Mouse (Mus musculus): ENCODE measurements around the gene Ppp1r1b. TPM values are rescaled to one million over a fixed set of nuclear protein-coding genes. Genes with fewer than 3 reads are reported as not detected.

Ppp1r1b gene
- polyA plus RNA-seq, 1 experiment from 2014 or later, result 0.53 TPM

DNA sequence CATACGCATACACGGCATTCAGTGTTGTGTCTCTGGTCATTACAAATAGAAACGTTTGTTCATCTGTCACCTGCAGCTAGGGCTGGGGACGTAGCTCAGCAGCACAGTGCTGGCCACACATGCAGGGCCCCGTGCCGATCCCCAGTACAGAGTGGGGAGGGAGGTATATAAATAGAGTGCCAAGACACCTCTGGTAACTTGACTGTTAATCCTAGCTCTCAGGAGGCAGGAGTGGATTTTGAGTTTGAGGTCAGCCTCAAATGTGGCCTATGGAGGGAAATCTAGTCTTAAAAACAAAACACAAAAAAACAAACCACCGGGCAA is 19.6 kb downstream of the Ppp1r1b start:
- Histone ChIP-seq H3K9ac (no peak overlapping the region), H3K36me3 (ENCODE audit: insufficient read depth) (peaks cover under 1% of the 10 kb centered on the region; the same call in 1 of the 2 replicates), H3K27ac (ENCODE audit: low read depth) (no peak overlapping the region), H3K4me1 (ENCODE audit: insufficient read depth) (no peaks in the 10 kb centered on the region), H3K27me3 (ENCODE audit: insufficient read depth, low read length) (no peaks in the 10 kb centered on the region), H3K4me2 (no peak overlapping the region), H3K4me3 (ENCODE audit: low read depth, low read length) (no peak overlapping the region), H3K9me3 (ENCODE audit: low read depth, low read length) (no peaks in the 10 kb centered on the region)
- no peak for DNase-seq
- WGBS, result 73% methylated on average over 7 of the region's 7 CpGs
- no peak for ATAC-seq (ENCODE audit: insufficient read depth)
- no peak for TF ChIP-seq CTCF (IDR thresholded peaks at IDR 0.05; ENCODE audit: low read depth)

DNA sequence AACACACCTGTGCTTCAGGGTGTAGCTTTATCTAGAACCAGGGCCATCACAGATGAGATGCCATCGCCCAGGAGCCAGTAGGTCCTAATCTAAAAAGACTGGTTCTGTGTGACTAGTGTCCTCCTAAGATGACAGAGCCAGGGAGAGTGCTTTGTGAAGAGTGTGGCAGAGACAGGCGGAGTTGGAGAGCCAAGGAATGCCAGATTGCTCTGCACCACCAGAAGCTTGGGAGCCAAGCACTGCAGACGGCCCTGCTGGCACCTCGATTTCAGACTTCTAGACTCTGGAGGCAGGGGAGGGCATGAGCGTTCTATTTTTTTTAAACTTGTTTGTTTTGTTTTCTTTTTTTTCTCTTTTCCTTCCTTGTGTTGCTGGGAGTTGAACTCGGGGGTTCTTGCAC is 21.1 kb downstream of the Ppp1r1b start:
- Histone ChIP-seq H3K4me2 (no peak overlapping the region), H3K9me3 (ENCODE audit: low read depth, low read length) (no peaks in the 10 kb centered on the region), H3K27ac (ENCODE audit: low read depth) (no peak overlapping the region), H3K27me3 (ENCODE audit: insufficient read depth, low read length) (no peaks in the 10 kb centered on the region), H3K36me3 (ENCODE audit: insufficient read depth) (peaks cover 5% of the 10 kb centered on the region; the same call in 1 of the 2 replicates), H3K4me1 (ENCODE audit: insufficient read depth) (no peaks in the 10 kb centered on the region), H3K4me3 (ENCODE audit: low read depth, low read length) (no peak overlapping the region), H3K9ac (no peak overlapping the region)
- DNase-seq (no peak), ATAC-seq (ENCODE audit: insufficient read depth) (no peak)
- TF ChIP-seq CTCF (IDR thresholded peaks at IDR 0.05; ENCODE audit: low read depth), result no peak
- WGBS, result 66% methylated on average over 6 of the region's 6 CpGs

DNA sequence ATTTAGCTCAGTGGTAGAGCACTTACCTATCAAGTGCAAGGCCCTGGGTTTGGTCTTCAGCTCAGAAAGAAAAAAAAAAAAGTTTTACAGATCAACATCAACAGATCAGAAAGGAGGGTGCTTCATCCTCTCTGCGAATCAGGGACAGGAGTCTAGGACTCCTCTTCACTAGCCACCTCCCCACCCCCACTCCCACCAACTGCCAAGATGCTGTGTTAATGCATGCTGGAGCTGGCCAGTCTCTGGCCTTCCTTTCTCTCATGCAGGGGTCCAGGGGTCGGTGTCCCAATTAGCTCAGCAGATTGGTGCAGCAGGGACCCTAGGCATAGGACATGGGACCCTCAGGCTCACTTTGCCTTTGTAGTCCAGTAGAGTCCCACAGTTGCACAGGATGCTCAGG is 22.4 kb downstream of the Ppp1r1b start:
- Histone ChIP-seq H3K4me3 (ENCODE audit: low read depth, low read length) (no peak overlapping the region), H3K9me3 (ENCODE audit: low read depth, low read length) (no peaks in the 10 kb centered on the region), H3K36me3 (ENCODE audit: insufficient read depth) (peaks cover 16% of the 10 kb centered on the region), H3K27me3 (ENCODE audit: insufficient read depth, low read length) (no peaks in the 10 kb centered on the region), H3K9ac (no peak overlapping the region), H3K27ac (ENCODE audit: low read depth) (no peak overlapping the region), H3K4me1 (ENCODE audit: insufficient read depth) (no peaks in the 10 kb centered on the region), H3K4me2 (no peak overlapping the region)
- ATAC-seq (ENCODE audit: insufficient read depth), result no peak
- 71% methylated on average over 2 of the region's 2 CpGs for WGBS
- DNase-seq, result no peak
- no peak for TF ChIP-seq CTCF (IDR thresholded peaks at IDR 0.05; ENCODE audit: low read depth)

DNA sequence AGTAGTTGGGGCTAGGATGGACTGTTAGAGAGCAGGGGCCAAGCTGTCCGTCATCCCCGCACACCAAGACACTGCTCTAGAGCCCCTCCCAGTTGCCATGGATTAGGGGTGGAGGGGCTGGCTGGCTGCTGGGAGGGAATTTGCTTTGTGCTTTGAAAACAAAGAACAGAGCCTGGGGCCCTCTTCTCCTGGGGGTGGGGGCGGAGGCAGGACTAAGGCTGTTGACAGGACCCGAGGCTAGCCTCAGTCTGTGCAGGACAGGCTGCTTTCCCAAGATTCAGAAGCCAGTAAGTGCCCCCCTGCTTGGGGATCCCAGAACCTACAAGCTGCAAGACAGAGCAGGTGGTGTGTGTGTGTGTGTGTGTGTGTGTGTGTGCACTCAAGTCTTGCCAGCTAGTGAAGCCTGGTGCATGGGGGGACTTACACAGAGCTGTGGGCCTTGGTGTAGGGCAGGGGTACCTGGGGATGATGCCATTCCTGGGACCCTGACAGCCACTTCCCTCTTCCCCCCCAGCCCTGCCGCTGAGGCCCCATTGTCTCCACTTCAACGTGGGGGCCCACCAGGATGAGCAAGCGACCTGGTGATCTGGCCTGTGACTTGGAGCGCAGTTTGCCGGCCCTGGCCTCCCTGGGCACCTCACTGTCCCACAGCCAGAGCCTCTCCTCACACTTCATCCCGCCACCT is 23.5 kb downstream of the Ppp1r1b start:
- DNase-seq (no peak), ATAC-seq (ENCODE audit: insufficient read depth) (no peak)

DNA sequence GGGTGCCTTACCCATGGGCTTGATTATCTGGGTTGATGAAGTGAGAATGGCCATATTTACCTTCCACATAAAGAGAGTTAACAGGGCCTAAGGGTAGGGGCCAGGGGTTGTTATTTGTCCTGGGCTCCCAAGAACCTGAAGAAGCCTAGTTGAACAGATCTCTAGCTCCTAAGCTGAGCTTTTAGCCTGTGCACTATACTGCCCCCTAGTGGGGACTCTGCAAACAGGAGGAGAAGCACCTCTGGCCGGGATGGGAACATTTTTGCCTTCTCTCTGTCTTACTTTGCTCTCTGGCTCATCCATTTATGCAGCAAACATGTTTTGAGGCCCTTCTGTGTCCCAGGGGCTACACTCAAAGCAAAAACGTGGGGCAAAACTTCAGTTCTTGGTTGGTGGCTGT is 24.2 kb downstream of the Ppp1r1b start:
- 9% methylated on average over 2 of the region's 2 CpGs for WGBS
- peaks cover 35% of the 10 kb centered on the region for H3K36me3 ChIP-seq (ENCODE audit: insufficient read depth)
- H3K9me3 ChIP-seq (ENCODE audit: low read depth, low read length), result no peaks in the 10 kb centered on the region
- H3K27ac ChIP-seq (ENCODE audit: low read depth), result no peak overlapping the region
- no peak overlapping the region for H3K9ac ChIP-seq
- no peak overlapping the region for H3K4me3 ChIP-seq (ENCODE audit: low read depth, low read length)
- no peak overlapping the region for H3K4me2 ChIP-seq
- ATAC-seq (ENCODE audit: insufficient read depth), result no peak
- DNase-seq, result peak; percentile 89
- TF ChIP-seq CTCF (IDR thresholded peaks at IDR 0.05; ENCODE audit: low read depth), result peak; percentile 95
- H3K4me1 ChIP-seq (ENCODE audit: insufficient read depth), result no peaks in the 10 kb centered on the region
- no peaks in the 10 kb centered on the region for H3K27me3 ChIP-seq (ENCODE audit: insufficient read depth, low read length)

More for the DNA sequence above, 23.5 kb downstream of the Ppp1r1b start:
- Histone ChIP-seq H3K27ac (ENCODE audit: low read depth) (no peak overlapping the region), H3K4me2 (no peak overlapping the region), H3K36me3 (ENCODE audit: insufficient read depth) (peaks cover 28% of the 10 kb centered on the region), H3K4me1 (ENCODE audit: insufficient read depth) (no peaks in the 10 kb centered on the region), H3K9me3 (ENCODE audit: low read depth, low read length) (no peaks in the 10 kb centered on the region), H3K9ac (no peak overlapping the region), H3K4me3 (ENCODE audit: low read depth, low read length) (no peak overlapping the region), H3K27me3 (ENCODE audit: insufficient read depth, low read length) (no peaks in the 10 kb centered on the region)
- no peak for TF ChIP-seq CTCF (IDR thresholded peaks at IDR 0.05; ENCODE audit: low read depth)
- WGBS, result 53% methylated on average over 10 of the region's 10 CpGs

DNA sequence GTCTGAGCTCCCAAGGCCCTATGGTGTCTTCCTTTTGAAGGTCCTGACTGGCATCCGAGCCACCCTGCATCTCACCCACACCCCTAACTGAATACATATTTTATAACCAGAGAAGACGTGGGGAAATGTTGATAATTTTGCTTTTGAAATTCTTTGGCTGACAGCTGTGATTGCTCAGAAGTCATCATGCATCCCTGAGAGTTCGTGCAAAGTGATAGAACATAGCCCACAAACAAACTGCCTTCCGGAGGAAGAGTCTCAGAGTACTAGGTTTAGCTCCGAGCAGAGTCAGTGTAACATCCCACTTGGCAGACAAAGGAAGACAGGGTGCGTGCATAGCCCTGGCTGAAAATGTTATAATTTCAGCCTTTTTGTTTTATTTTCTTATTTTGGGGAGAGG is 25.0 kb downstream of the Ppp1r1b start:
- Histone ChIP-seq H3K4me3 (ENCODE audit: low read depth, low read length) (no peak overlapping the region), H3K9ac (no peak overlapping the region), H3K9me3 (ENCODE audit: low read depth, low read length) (no peaks in the 10 kb centered on the region), H3K27ac (ENCODE audit: low read depth) (no peak overlapping the region), H3K36me3 (ENCODE audit: insufficient read depth) (peaks cover 43% of the 10 kb centered on the region), H3K4me1 (ENCODE audit: insufficient read depth) (no peaks in the 10 kb centered on the region), H3K4me2 (no peak overlapping the region), H3K27me3 (ENCODE audit: insufficient read depth, low read length) (no peaks in the 10 kb centered on the region)
- WGBS, result 66% methylated on average over 6 of the region's 6 CpGs
- ATAC-seq (ENCODE audit: insufficient read depth), result no peak
- no peak for TF ChIP-seq CTCF (IDR thresholded peaks at IDR 0.05; ENCODE audit: low read depth)
- DNase-seq, result no peak

DNA sequence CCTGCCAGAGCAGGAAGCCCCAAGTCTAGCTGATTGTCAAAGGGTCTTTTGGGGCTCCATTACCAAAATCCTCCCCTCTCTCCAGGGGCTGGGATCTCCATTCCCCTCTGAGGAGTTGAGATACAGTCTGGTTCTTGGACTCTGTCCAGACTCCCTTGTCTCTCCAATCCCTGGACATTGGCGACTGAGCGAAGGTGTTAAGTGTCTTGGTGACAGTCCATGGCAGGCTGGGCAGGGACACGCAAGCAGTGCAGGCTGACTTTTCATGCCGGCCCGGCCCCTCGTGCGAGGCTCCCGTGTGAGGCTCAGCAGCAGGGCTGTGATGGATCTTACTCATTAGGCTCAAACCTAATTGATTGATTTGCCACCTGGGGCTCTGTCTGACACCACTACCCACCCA is 26.1 kb downstream of the Ppp1r1b start:
- Histone ChIP-seq H3K36me3 (ENCODE audit: insufficient read depth) (peaks cover 53% of the 10 kb centered on the region), H3K9ac (no peak overlapping the region), H3K4me1 (ENCODE audit: insufficient read depth) (no peaks in the 10 kb centered on the region), H3K9me3 (ENCODE audit: low read depth, low read length) (no peaks in the 10 kb centered on the region), H3K27me3 (ENCODE audit: insufficient read depth, low read length) (no peaks in the 10 kb centered on the region), H3K4me3 (ENCODE audit: low read depth, low read length) (no peak overlapping the region), H3K27ac (ENCODE audit: low read depth) (no peak overlapping the region), H3K4me2 (no peak overlapping the region)
- peak; percentile 31 for DNase-seq
- WGBS, result 52% methylated on average over 8 of the region's 8 CpGs
- no peak for TF ChIP-seq CTCF (IDR thresholded peaks at IDR 0.05; ENCODE audit: low read depth)
- ATAC-seq (ENCODE audit: insufficient read depth), result no peak; the same call in 1 of the 2 replicates
